Mouse (Mus musculus): ENCODE results near the gene Wfdc1. TPM values are rescaled to one million over a fixed set of nuclear protein-coding genes. Genes with fewer than 3 reads are reported as not detected.

Gene Wfdc1
- polyA plus RNA-seq, 1 experiment: 25.8 TPM

DNA sequence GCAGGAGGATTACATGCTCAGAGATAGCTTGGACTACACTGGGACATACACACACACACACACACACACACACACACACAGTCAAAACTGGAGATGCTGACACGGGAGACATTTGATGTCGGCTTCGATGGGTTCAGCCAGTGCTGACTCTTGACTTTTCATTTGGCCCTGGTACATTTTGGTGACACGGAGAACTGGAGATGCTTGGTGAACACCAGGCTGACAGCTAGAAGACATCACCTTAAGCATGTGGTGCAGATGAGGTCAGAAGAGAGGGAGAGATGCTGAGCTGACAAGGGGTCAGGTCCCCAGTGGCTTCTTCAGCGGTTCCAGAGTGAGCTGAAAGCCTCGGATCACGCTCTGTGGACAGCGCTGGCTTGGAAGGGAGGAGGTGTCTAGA, 43.1 kb upstream of the Wfdc1 start:
- Histone ChIP-seq H3K4me1 (ENCODE audit: control insufficient read depth, insufficient read depth, low read length) (peaks cover 11% of the 10 kb centered on the region), H3K36me3 (ENCODE audit: control insufficient read depth, insufficient read depth, low read length) (no peaks in the 10 kb centered on the region), H3K27ac (ENCODE audit: control insufficient read depth, insufficient read depth, low read depth, low read length) (no peak overlapping the region), H3K4me3 (ENCODE audit: control insufficient read depth, low read depth, low read length) (no peak overlapping the region), H3K27me3 (ENCODE audit: control insufficient read depth, insufficient read depth, low read length) (no peaks in the 10 kb centered on the region)
- no peak for TF ChIP-seq CTCF (IDR thresholded peaks at IDR 0.05; ENCODE audit: control insufficient read depth, insufficient read depth, insufficient replicate concordance, low read depth, low read length)
- no peak for TF ChIP-seq POLR2A (IDR thresholded peaks at IDR 0.05; ENCODE audit: control insufficient read depth, low read depth, low read length)

DNA sequence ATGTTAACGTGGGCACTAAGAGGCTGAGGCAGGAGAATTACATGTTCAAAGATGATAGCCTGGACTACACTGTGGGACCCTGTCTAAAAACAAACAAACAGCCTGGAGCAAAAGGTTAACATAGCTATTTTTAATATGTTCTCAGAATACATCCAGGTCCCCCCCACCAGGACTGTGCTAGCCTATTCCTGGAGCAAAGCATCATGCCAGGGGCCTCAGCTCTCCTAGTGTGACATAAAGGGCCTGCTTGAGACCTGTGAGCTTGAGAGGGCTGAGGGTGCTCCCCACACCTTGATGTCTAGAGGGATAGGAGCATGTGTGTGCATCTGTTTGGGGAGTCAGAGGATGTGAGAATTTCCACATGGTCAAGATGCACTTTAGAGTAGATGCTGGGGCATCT, 42.4 kb upstream of the Wfdc1 start:
- no peak overlapping the region for H3K27ac ChIP-seq (ENCODE audit: control insufficient read depth, insufficient read depth, low read depth, low read length)
- H3K36me3 ChIP-seq (ENCODE audit: control insufficient read depth, insufficient read depth, low read length): no peaks in the 10 kb centered on the region

DNA sequence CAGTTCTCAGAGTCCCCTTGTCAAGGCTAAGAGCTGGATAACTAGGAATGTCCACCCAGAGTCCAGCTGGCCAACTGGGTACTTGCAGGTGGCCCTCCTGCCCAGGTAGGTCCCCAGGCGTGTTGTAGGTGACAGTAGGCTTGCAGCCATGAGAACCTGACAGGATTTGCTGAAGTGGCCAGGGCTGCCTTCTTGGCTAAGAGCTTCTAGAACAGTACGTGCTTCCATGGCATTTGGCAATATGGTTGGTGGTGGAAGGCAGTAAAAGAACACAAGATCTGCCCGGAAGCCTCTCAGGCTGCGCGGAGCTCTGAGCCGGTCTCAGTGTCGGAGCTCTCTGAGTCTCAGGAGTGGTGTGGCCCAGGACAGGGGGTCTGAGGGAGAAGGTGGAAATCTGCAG, 41.2 kb upstream of the Wfdc1 start:
- Histone ChIP-seq H3K27ac (ENCODE audit: control insufficient read depth, insufficient read depth, low read depth, low read length) (no peak overlapping the region), H3K27me3 (ENCODE audit: control insufficient read depth, insufficient read depth, low read length) (no peaks in the 10 kb centered on the region), H3K36me3 (ENCODE audit: control insufficient read depth, insufficient read depth, low read length) (no peaks in the 10 kb centered on the region), H3K4me1 (ENCODE audit: control insufficient read depth, insufficient read depth, low read length) (peaks cover 11% of the 10 kb centered on the region), H3K4me3 (ENCODE audit: control insufficient read depth, low read depth, low read length) (no peak overlapping the region)
- TF ChIP-seq POLR2A (IDR thresholded peaks at IDR 0.05; ENCODE audit: control insufficient read depth, low read depth, low read length): no peak
- TF ChIP-seq CTCF (IDR thresholded peaks at IDR 0.05; ENCODE audit: control insufficient read depth, insufficient read depth, insufficient replicate concordance, low read depth, low read length): no peak

More for the DNA sequence above, 42.4 kb upstream of the Wfdc1 start:
- TF ChIP-seq POLR2A (IDR thresholded peaks at IDR 0.05; ENCODE audit: control insufficient read depth, low read depth, low read length): no peak
- no peak for TF ChIP-seq CTCF (IDR thresholded peaks at IDR 0.05; ENCODE audit: control insufficient read depth, insufficient read depth, insufficient replicate concordance, low read depth, low read length)
- Histone ChIP-seq H3K4me1 (ENCODE audit: control insufficient read depth, insufficient read depth, low read length) (peaks cover 11% of the 10 kb centered on the region), H3K4me3 (ENCODE audit: control insufficient read depth, low read depth, low read length) (no peak overlapping the region), H3K27me3 (ENCODE audit: control insufficient read depth, insufficient read depth, low read length) (no peaks in the 10 kb centered on the region)

DNA sequence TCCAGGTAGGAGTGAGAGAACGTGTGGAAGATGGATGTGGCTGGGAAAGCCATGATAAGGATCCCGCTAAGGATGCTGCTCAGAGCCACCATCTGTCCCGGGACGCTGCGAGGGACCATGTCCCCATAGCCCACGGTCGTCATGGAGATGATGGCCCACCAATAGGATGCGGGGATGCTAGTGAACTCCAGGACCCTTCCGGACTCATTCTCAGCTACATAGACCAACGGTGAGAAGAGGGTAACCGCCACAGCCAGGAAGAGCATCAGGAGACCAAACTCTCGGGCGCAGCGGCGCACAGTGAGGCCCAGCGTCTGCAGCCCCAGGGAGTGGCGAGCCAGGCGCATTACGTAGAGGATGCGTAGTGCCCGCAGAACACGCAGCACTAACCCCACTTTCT, 40.4 kb upstream of the Wfdc1 start:
- peak; percentile 22; the same call in 1 of the 2 replicates for TF ChIP-seq POLR2A (IDR thresholded peaks at IDR 0.05; ENCODE audit: control insufficient read depth, low read depth, low read length)
- no peak for TF ChIP-seq CTCF (IDR thresholded peaks at IDR 0.05; ENCODE audit: control insufficient read depth, insufficient read depth, insufficient replicate concordance, low read depth, low read length)
- no peaks in the 10 kb centered on the region for H3K36me3 ChIP-seq (ENCODE audit: control insufficient read depth, insufficient read depth, low read length)
- H3K27ac ChIP-seq (ENCODE audit: control insufficient read depth, insufficient read depth, low read depth, low read length): peak overlapping the region; percentile 51; the same call in 1 of the 2 replicates
- no peaks in the 10 kb centered on the region for H3K27me3 ChIP-seq (ENCODE audit: control insufficient read depth, insufficient read depth, low read length)
- peak overlapping the region; percentile 85 for H3K4me3 ChIP-seq (ENCODE audit: control insufficient read depth, low read depth, low read length)
- H3K4me1 ChIP-seq (ENCODE audit: control insufficient read depth, insufficient read depth, low read length): peaks cover 11% of the 10 kb centered on the region

DNA sequence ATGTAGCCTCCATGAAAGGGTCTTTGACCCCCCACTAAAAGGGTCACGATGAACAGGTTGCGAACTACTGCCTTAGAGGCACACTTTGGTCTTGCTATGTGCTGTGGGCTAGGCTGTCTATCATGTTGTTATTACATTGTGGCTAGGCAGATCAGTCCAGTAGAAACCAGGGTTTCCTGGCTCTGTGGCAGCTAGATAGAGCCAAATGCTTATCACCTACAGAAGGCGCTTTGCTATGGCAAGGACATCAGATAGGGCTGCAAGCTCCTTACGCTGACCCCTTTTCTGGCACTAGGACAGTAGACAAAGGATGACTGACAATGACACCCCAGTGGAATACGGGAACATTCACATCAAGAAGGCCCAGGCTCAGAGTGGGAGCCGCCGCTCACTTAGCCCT, 39.0 kb upstream of the Wfdc1 start:
- H3K27ac ChIP-seq (ENCODE audit: control insufficient read depth, insufficient read depth, low read depth, low read length): no peak overlapping the region
- H3K4me1 ChIP-seq (ENCODE audit: control insufficient read depth, insufficient read depth, low read length): peaks cover 11% of the 10 kb centered on the region
- H3K27me3 ChIP-seq (ENCODE audit: control insufficient read depth, insufficient read depth, low read length): no peaks in the 10 kb centered on the region
- TF ChIP-seq POLR2A (IDR thresholded peaks at IDR 0.05; ENCODE audit: control insufficient read depth, low read depth, low read length): no peak
- TF ChIP-seq CTCF (IDR thresholded peaks at IDR 0.05; ENCODE audit: control insufficient read depth, insufficient read depth, insufficient replicate concordance, low read depth, low read length): no peak
- H3K36me3 ChIP-seq (ENCODE audit: control insufficient read depth, insufficient read depth, low read length): no peaks in the 10 kb centered on the region
- no peak overlapping the region for H3K4me3 ChIP-seq (ENCODE audit: control insufficient read depth, low read depth, low read length)

DNA sequence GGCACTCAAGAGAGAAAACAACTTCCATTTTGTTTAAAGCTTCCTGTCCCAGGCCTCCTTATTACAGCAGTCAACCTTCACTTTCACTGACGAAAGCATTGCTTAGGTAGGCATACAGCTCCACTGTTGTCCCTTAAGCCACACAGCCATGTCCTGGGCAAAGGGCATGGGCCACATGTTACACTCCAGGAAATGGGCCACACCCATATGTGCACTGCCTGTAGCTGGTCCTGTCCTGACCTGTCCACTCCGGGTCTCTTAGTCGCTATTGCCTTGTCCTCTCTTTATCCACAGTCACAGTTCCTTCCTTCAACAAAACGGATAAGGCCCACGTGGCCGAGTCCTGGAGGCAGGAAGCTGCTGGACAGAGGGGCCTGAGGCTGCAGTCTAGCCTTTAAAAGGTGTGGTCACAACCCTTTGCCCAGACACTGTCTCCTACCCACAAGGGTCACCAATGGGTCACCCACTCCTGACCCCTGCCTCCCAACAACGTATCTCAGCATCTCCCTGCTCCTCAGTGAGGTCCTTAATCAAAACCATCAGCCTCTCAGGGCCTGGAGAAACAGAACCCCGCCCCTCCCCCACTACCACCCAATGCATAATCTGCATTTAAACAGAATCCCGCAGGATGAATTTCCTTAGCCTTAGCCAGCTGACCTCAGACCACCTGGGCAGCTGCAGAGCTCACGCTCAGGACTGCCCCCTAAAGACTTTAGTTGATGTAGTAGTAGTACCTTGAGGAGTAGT, 38.4 kb upstream of the Wfdc1 start:
- no peak for TF ChIP-seq CTCF (IDR thresholded peaks at IDR 0.05; ENCODE audit: control insufficient read depth, insufficient read depth, insufficient replicate concordance, low read depth, low read length)
- no peak for TF ChIP-seq POLR2A (IDR thresholded peaks at IDR 0.05; ENCODE audit: control insufficient read depth, low read depth, low read length)
- H3K27ac ChIP-seq (ENCODE audit: control insufficient read depth, insufficient read depth, low read depth, low read length): no peak overlapping the region
- H3K27me3 ChIP-seq (ENCODE audit: control insufficient read depth, insufficient read depth, low read length): no peaks in the 10 kb centered on the region
- H3K4me1 ChIP-seq (ENCODE audit: control insufficient read depth, insufficient read depth, low read length): peaks cover 14% of the 10 kb centered on the region
- H3K36me3 ChIP-seq (ENCODE audit: control insufficient read depth, insufficient read depth, low read length): no peaks in the 10 kb centered on the region
- no peak overlapping the region for H3K4me3 ChIP-seq (ENCODE audit: control insufficient read depth, low read depth, low read length)

DNA sequence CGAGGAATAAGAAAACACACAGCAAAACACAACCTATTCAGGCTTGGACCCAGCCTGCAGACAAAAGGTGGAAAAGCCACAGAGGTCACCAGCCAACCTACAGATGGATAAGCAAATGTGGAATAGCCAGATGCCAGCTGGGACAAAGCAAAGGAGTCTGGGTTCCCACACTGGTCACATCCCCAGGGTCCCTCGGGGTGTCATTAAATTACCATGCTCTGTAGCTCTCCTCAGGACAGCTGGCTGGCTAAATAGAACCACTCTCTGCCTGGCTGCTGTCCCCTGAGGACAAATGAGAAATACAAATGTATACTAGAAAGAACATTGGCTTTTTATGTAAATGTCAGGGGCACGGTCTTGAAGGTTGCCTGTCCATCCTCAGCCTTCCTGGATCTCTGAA, 35.3 kb upstream of the Wfdc1 start:
- H3K27ac ChIP-seq (ENCODE audit: control insufficient read depth, insufficient read depth, low read depth, low read length): no peak overlapping the region
- H3K27me3 ChIP-seq (ENCODE audit: control insufficient read depth, insufficient read depth, low read length): no peaks in the 10 kb centered on the region
- no peak overlapping the region for H3K4me3 ChIP-seq (ENCODE audit: control insufficient read depth, low read depth, low read length)
- no peaks in the 10 kb centered on the region for H3K36me3 ChIP-seq (ENCODE audit: control insufficient read depth, insufficient read depth, low read length)
- no peak for TF ChIP-seq CTCF (IDR thresholded peaks at IDR 0.05; ENCODE audit: control insufficient read depth, insufficient read depth, insufficient replicate concordance, low read depth, low read length)
- no peak for TF ChIP-seq POLR2A (IDR thresholded peaks at IDR 0.05; ENCODE audit: control insufficient read depth, low read depth, low read length)
- H3K4me1 ChIP-seq (ENCODE audit: control insufficient read depth, insufficient read depth, low read length): peaks cover 13% of the 10 kb centered on the region
